Mouse (Mus musculus) forebrain, embryonic 10.5 days (tissue): ENCODE results near the gene Ppm1l. TPM values are rescaled to one million over a fixed set of nuclear protein-coding genes. Genes with fewer than 3 reads are reported as not detected.

Experiments
- DNase-seq: peaks from one replicate; pipeline ENCODE4 v3.0.0-alpha.2; 2017; ENCODE audit warnings: low spot score; ENCODE audit errors: extremely low spot score
- H3K27ac ChIP-seq: fragments of 300-500 bp; sonication (generic); 2 replicates; pipeline ENCODE4 v1.5.1; 2016; ENCODE audit warnings: mild to moderate bottlenecking
- H3K27me3 ChIP-seq: fragments of 300-500 bp; sonication (generic); 2 replicates; pipeline ENCODE4 v1.6.1; 2016; ENCODE audit warnings: mild to moderate bottlenecking; ENCODE audit not compliant: poor library complexity, severe bottlenecking
- H3K36me3 ChIP-seq: fragments of 300-500 bp; sonication (generic); replicated peaks from 2 replicates; pipeline ENCODE4 v1.6.1; 2016; ENCODE audit warnings: mild to moderate bottlenecking, moderate library complexity
- H3K4me1 ChIP-seq: fragments of 300-500 bp; sonication (generic); 2 replicates; pipeline ENCODE4 v1.6.1; 2016
- H3K4me3 ChIP-seq: fragments of 300-500 bp; sonication (generic); 2 replicates; pipeline ENCODE4 v1.5.1; 2016; ENCODE audit warnings: mild to moderate bottlenecking, moderate library complexity
- H3K9me3 ChIP-seq: fragments of 300-500 bp; sonication (generic); 2 replicates; pipeline ENCODE4 v1.6.1; 2016; ENCODE audit warnings: mild to moderate bottlenecking, moderate library complexity
- WGBS: fragments of 180-500 bp; shearing (Covaris S2); methylation state at CpG from one replicate; pipeline ENCODE4 v1.1.7; 2016; 5-methylcytosine and 5-hydroxymethylcytosine counted together
- polyA plus RNA-seq: library from polyadenylated mRNA; unstranded; fragments of >200 nt; fragmentation: Nextera tagmentation; extraction: Ambion mirVana; gene quantifications from 2 replicates; pipeline ENCODE4 v1.2.1, GENCODE M21; 2016

The Ppm1l gene
- polyA plus RNA-seq, 1 experiment from 2014 or later = 9.8 TPM

DNA sequence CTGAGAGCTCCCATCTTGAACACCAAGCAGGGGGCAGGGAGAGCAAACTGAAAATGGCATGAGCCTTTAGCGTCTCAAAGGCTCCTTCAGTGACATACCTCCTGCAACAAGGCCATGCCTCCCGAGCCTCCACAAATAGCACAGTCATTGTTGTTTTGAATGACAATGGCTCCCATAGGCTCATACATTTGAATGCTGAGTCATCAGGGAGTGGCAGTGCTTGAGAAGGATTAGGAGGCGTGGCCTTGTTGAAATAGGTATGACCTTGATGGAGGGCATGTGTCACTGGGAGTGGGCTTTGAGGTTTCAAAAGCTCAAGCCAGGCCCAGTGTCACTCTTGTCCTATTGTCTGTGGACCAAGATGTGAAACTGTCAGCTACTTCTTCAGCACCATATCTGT is 205.6 kb downstream of the Ppm1l start:
- H3K27ac ChIP-seq = no peak overlapping the region
- H3K4me1 ChIP-seq = peaks cover 10% of the 10 kb centered on the region
- DNase-seq = no peak
- H3K27me3 ChIP-seq = no peaks in the 10 kb centered on the region
- H3K36me3 ChIP-seq = no peaks in the 10 kb centered on the region
- no peak overlapping the region for H3K4me3 ChIP-seq
- H3K9me3 ChIP-seq = no peaks in the 10 kb centered on the region
- 91% methylated on average over 3 of the region's 3 CpGs for WGBS

DNA sequence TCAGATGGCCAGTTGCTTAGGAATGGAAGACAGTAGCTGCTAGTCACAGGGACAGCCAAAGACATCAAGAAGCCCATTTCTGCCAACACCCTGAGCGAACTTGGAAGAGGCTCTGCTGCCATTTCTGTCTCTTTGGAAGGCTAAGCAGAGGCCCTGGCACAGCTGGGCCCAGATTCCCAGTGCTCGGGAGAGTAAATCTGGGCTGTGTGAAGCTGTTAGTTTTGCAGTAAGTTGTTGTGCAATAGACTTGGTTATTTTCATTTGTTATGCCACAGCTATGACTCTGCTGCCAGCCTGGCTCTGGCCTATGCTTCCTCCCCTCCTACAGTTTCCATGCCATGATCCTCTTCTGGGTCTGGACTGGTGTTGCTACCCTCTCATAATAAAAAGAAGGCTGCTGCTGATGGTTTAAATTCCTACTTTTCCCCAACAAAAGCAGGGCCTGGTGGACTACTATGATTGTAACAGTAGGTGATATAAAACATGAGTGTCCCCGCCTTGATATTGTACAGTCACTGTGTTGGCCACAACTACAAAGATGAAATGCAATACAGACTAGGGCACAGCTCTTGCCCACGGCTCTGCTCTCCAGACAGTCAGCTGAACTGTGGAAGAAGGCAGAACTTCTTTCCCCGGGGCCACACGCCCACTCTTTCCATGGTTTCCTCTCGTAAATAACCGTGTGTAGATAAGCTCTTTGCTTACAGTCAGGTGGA is 207.9 kb downstream of the Ppm1l start:
- Histone ChIP-seq H3K4me3 (no peak overlapping the region), H3K4me1 (peaks cover 10% of the 10 kb centered on the region), H3K27ac (no peak overlapping the region), H3K36me3 (no peaks in the 10 kb centered on the region), H3K9me3 (no peaks in the 10 kb centered on the region), H3K27me3 (no peaks in the 10 kb centered on the region)
- WGBS = 90% methylated on average over 8 of the region's 8 CpGs
- no peak for DNase-seq

DNA sequence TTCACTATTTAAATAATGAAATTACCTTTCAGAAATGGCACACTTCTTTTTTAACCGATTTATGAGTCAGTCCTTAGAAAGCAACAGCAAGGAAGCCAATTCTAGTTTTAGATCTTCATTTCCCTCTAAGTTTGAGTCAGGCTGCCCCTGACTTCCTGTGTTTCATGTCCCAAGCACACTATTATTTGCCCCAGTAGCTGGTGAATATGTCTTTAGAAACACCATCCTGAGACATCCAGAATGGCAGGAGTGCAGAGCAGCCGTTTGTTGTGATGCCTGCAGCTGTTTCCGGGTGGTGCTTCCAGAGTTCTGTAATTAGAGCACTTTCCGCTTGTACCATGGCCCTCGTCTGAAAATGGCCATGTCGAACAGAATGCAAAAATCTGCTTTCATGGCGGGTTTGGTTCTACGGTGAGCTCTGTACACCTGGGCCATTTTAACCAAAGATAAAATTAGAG is 208.4 kb downstream of the Ppm1l start:
- Histone ChIP-seq H3K9me3 (no peaks in the 10 kb centered on the region), H3K27ac (no peak overlapping the region), H3K36me3 (no peaks in the 10 kb centered on the region), H3K27me3 (no peaks in the 10 kb centered on the region), H3K4me3 (no peak overlapping the region), H3K4me1 (peaks cover 5% of the 10 kb centered on the region)
- no peak for DNase-seq
- 82% methylated on average over 8 of the region's 8 CpGs for WGBS

DNA sequence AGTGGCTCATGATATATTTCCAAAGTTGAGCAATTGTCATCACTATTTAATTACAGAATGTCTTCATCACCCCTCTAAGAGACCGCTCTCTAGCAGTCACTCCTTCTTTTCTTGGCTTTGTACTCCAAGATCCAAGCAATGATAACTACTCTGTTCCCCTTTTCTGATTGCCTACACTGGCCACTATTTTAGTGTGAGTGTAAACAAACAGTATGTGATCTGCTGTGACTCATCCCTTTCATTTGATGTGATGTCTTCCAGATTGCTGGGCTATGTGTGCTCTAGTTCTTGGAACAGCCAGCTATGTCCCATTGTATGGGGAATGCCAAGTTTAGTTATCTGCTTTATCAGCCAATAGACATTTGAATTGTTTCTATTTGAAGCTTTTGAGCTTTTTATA is 210.7 kb downstream of the Ppm1l start:
- Histone ChIP-seq H3K27me3 (no peaks in the 10 kb centered on the region), H3K36me3 (no peaks in the 10 kb centered on the region), H3K27ac (no peak overlapping the region), H3K9me3 (no peaks in the 10 kb centered on the region), H3K4me3 (no peak overlapping the region), H3K4me1 (peaks cover 6% of the 10 kb centered on the region)
- DNase-seq = no peak
- WGBS = 100% methylated on average over 1 of the region's 1 CpGs

DNA sequence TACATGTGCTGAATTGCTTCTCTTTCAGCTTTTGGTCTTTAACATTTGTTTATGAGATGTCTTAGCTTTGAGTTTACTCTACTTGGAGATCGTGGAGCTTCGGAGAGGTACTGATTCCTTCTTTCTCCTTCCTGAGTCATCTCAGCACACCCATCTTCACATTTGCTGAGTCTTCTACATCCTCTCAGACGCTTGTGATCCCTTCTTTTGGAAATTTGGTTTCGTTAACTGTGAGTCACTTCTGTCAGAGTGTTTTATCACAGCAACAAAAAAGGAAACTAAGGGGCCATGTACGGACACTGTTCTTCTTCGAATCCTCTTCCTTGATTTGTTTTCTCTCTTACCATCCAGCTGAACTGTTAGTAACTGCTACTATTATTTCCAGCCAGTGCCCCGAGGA is 212.9 kb downstream of the Ppm1l start:
- WGBS = 93% methylated on average over 7 of the region's 7 CpGs
- no peak for DNase-seq

DNA sequence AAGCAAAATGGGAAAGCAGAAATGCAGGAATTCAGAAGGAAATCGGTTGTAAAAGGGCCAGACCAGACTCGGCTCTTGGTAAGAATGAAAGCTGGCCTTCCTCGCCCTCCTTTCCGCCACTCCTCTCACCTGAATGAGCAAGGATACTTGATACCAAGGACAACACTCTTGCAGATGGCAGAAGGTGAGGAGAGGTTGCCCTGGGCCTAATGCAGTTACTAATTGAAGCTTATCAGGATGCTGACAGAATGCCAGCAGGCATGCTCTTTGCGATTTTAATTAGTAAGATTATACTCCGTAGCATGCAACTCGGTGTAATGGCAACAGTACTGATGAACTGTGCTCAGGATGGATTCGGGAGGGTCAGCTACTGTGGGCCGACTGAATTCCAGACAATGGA is 214.8 kb downstream of the Ppm1l start:
- Histone ChIP-seq H3K27ac (no peak overlapping the region), H3K9me3 (no peaks in the 10 kb centered on the region), H3K4me3 (no peak overlapping the region), H3K27me3 (peaks cover 10% of the 10 kb centered on the region; the same call in 1 of the 2 replicates), H3K36me3 (no peaks in the 10 kb centered on the region), H3K4me1 (peaks cover 19% of the 10 kb centered on the region)
- DNase-seq = no peak
- 83% methylated on average over 9 of the region's 9 CpGs for WGBS

More for the DNA sequence above, 212.9 kb downstream of the Ppm1l start:
- Histone ChIP-seq H3K9me3 (no peaks in the 10 kb centered on the region), H3K4me1 (peaks cover 6% of the 10 kb centered on the region), H3K27me3 (peaks cover 5% of the 10 kb centered on the region; the same call in 1 of the 2 replicates), H3K4me3 (no peak overlapping the region), H3K27ac (no peak overlapping the region), H3K36me3 (no peaks in the 10 kb centered on the region)

DNA sequence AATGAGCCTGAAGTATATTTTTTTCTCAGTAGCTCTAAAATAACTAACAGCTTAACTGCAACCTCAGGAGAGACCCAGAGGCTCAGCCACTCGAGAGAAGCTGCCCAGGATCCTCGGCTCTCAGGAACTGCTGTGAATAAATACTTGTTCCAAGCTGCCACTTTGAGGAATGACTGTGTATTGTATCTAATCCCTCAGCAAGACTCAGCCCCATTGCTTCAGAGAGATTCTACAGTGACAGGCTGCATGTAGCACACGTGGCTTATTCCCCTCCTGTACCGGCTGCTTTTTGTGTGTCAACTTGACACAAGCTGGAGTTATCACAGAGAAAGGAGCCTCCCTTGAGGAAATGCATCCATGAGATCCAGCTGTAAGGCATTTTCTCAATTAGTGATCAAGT is 216.0 kb downstream of the Ppm1l start:
- Histone ChIP-seq H3K9me3 (no peaks in the 10 kb centered on the region), H3K36me3 (no peaks in the 10 kb centered on the region), H3K4me1 (peaks cover 31% of the 10 kb centered on the region), H3K27ac (no peak overlapping the region), H3K27me3 (peaks cover 10% of the 10 kb centered on the region; the same call in 1 of the 2 replicates), H3K4me3 (no peak overlapping the region)
- WGBS = 85% methylated on average over 4 of the region's 4 CpGs
- no peak for DNase-seq

DNA sequence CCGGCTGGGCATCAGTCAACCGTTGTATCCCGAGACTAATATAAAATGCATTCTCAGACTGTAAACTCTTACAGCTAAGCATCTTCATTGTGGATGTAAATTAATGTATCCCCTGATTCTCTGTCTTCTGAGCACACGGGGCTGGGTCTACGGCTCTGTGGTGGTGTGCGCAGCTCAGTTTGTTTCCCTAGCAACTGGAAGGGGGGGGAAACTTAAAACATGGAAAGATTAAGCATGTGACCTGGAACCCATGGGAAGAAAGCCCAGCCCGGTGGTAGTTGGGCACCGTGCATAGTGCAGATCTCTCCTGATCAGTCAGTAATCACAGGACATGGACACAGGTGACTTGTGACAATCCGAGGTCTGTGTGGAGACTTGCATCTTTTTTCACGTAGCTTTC is 218.8 kb downstream of the Ppm1l start:
- no peak for DNase-seq
- Histone ChIP-seq H3K4me1 (peaks cover 44% of the 10 kb centered on the region), H3K4me3 (no peak overlapping the region), H3K36me3 (no peaks in the 10 kb centered on the region), H3K27ac (no peak overlapping the region), H3K9me3 (no peaks in the 10 kb centered on the region), H3K27me3 (peaks cover 10% of the 10 kb centered on the region; the same call in 1 of the 2 replicates)
- WGBS = 88% methylated on average over 10 of the region's 10 CpGs

DNA sequence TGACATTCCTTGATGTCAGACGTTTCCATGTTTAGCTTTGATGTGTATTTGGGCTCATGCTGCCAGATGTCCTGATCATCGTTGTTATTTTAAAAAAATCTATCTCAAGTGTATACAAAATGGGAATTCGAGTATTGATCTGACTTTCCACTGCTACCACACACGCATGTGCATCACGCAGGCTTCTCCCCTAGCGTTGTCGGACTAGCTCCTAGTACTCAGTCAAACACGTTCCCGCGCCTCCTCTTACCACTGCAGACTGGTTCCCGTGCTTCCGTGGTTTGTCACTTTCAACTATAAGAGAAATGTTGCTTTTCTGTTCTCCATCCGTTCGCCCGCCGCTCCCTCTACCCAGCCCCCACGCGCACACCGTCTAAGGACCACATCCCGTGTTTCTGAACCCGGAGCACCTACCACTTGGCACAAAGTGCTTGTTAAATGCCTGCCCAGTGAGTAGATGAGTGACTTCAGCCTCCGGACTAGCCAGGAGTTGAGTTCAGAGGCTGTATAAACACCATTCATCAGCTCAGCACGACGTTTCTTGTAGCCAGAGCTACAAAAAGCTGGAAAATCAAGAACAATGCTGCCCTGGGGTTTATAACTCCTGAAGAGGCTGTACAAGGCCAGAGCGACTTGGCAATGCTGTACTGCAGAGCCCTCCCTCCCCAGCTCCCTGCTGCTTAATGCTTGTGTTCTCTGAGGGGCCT is 219.4 kb downstream of the Ppm1l start:
- DNase-seq = peak; percentile 33

DNA sequence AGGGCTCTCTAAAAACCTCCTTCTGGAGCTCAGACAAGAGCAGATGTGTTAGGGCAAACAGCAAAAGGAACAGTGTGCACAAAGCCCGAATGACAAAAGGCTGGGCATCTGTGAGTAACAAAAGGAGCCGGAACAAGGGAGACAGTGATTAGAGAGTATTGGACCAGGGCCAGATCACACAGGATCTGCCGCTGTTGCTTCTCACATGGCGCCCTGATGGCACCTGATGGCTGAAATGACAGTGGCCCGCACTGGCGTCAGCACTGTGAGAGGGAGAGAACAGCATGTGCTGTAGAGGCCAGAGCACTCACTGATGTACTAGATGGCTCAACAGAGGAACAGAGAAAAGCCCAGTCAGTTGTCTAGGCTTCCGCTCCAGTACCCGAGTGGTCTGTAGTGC is 226.3 kb downstream of the Ppm1l start:
- Histone ChIP-seq H3K27me3 (no peaks in the 10 kb centered on the region), H3K4me3 (no peak overlapping the region), H3K36me3 (no peaks in the 10 kb centered on the region), H3K9me3 (no peaks in the 10 kb centered on the region), H3K27ac (0 out of 2 replicates have a peak overlapping the region, but pooled peaks have one; percentile 44), H3K4me1 (peaks cover 13% of the 10 kb centered on the region)
- 85% methylated on average over 8 of the region's 8 CpGs for WGBS
- DNase-seq = no peak

More for the DNA sequence above, 219.4 kb downstream of the Ppm1l start:
- Histone ChIP-seq H3K9me3 (no peaks in the 10 kb centered on the region), H3K27ac (peak overlapping the region; percentile 60; the same call in 1 of the 2 replicates), H3K4me1 (peaks cover 44% of the 10 kb centered on the region), H3K4me3 (peak overlapping the region; percentile 7; the same call in 1 of the 2 replicates), H3K36me3 (no peaks in the 10 kb centered on the region), H3K27me3 (peaks cover 10% of the 10 kb centered on the region; the same call in 1 of the 2 replicates)
- WGBS = 60% methylated on average over 25 of the region's 25 CpGs

DNA sequence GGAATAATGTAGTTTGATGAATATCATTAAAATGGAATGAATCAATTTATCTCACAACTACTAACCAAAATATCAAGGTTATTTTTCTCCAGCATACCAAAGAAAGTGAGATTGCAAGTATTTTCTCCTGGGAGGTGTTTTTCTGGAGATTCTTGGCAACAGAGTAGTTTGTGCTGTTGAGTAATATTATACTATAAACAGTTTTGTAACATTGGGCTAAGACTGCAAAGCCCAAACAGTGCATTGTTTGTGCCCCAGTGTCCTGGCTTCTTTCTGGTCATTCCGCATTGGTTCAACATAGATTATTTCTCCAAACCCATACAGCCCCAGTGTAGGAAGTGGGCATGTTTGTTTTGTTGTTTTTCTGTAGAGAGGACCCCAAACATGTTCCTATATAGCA is 227.1 kb downstream of the Ppm1l start:
- no peak overlapping the region for H3K27ac ChIP-seq
- no peak for DNase-seq
- H3K36me3 ChIP-seq = no peaks in the 10 kb centered on the region
- H3K9me3 ChIP-seq = no peaks in the 10 kb centered on the region
- no peak overlapping the region for H3K4me3 ChIP-seq
- H3K4me1 ChIP-seq = peaks cover 12% of the 10 kb centered on the region
- WGBS = 89% methylated on average over 1 of the region's 1 CpGs
- no peaks in the 10 kb centered on the region for H3K27me3 ChIP-seq

DNA sequence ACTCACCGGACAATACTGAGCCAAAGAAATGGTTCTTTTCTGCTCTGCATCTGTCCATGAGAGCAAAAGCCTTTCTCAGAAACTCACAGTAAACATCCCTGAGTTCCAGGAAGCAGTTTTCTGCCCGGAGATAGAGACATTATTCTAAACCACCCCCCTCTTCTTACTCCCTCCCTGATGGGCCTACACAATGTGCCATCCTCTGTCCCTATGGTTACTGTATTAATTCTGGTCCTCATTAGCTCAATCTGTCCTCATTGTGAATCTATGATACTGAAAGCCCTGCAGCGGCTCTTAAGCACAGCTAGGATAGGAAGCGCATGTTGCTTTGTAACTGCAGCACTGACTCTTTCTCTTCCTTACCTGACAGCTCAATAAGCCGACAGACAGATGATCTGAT is 228.4 kb downstream of the Ppm1l start:
- H3K27me3 ChIP-seq = no peaks in the 10 kb centered on the region
- H3K4me3 ChIP-seq = no peak overlapping the region
- DNase-seq = no peak
- 0 out of 2 replicates have a peak, but pooled peaks cover 2% of the 10 kb centered on the region for H3K4me1 ChIP-seq
- H3K36me3 ChIP-seq = no peaks in the 10 kb centered on the region
- H3K9me3 ChIP-seq = no peaks in the 10 kb centered on the region
- H3K27ac ChIP-seq = no peak overlapping the region
- WGBS = 85% methylated on average over 5 of the region's 5 CpGs
